Mouse (Mus musculus): ENCODE measurements around the gene Mef2b.
A peak's percentile ranks its signal among the peaks of the same experiment; 100 is the strongest.

The Mef2b gene

DNA sequence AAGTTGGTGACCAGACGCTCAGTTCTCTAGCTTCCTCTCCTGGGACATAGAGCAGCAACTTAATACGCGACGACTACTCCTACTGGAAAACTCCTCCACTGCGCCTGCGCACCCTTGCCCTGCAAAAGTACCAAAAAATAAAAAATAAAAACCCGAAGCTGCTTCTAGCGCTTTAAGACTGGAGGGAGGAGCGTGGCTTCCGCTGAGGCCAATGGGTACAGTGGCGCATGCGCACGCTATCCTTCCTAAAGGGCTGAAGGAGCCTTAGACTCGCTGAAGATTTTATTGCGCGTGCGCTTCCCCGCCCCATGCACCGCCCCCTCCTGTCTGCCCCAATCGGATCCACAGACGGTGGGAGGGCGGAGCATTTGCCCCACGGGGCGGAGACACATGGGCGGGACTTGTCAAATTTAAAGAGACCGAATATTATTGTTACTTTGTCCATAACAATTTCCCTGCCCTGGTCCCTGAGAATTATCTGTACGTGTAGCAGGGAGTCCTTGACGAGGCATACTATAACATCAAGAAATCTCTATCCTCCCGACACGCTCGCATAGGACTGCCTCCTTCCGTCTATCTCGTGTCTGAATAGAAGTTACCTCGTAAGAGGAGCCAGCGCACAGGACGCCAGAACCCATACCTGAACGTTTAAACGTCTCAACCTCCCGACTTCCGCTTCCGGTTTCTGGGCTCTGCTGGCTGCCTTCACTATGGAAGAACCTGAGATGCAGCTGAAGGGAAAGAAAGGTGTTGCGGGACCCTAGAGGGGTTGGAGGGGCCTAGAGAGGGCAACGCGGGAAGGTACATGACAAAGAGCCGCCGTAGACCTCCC lies at the start of gene Mef2b, which contains the start of the genes Rfxank and Borcs8:
TSS of gene Mef2b (plus strand) at position 686 of the 832 bp plus-strand sequence.
TSS of gene Rfxank (minus strand) at position 129 of the 832 bp plus-strand sequence.
TSS of gene Borcs8 (plus strand) at position 474 of the 832 bp plus-strand sequence.
- DNase-seq = peak; percentile 100

DNA sequence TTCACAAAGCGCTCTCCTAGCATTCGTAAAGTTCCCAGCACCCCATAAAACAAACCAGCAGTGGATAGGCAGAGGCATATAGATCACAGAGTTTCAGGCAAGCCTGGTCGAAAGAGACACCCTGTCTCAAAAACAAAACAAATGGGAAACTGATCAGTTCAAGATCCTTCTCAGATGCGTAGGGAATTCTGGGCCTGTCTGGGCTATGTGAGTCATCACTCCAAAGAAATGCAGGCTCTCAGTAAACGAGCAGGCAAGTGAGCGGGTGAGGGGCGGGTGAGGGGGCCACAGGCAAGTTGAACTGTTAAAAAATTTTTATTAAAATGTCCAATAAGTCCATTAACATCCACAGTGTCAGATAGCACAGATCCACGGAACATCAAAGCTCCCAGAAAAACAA lies 46.7 kb upstream of the Mef2b start:
- no peak for DNase-seq

DNA sequence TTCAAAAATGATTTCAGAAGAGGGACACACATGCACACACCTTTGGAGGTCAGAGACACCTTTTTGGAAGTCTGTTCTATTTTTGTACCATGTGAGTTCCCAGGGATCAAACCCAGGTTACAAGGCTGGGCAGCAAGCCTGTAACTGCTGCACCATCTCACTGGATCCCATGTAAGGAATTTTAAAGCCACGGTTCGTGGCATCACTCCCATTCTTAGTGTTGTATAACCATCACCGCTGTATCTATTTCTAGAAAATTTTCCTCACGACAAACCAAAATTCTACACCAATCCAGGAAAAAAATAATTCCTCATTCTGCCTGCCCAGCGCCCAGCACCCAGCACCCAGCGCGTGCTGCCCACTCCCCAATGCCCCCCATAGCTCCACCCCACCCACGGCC lies 40.2 kb upstream of the Mef2b start:
- DNase-seq = no peak

DNA sequence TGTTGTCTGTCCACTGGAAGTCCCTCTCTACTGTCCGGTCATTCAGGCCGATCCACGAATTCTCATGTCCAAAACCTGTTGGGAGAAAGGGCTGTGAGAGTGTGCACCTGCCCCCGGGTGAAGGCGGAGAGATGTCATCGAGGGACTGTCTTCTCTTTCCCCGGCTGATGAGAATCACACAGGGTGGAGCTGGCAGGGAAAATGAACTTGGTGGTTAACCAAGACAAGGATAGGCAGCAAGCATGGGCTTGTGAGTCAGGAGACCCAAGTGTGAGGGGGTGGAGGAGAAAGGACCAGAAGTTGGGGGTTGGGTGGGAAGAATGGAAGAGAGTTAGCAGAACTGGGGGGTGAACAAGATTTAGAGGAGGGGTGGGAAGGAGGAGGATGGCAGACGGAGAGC lies 39.3 kb upstream of the Mef2b start:
- DNase-seq = no peak

DNA sequence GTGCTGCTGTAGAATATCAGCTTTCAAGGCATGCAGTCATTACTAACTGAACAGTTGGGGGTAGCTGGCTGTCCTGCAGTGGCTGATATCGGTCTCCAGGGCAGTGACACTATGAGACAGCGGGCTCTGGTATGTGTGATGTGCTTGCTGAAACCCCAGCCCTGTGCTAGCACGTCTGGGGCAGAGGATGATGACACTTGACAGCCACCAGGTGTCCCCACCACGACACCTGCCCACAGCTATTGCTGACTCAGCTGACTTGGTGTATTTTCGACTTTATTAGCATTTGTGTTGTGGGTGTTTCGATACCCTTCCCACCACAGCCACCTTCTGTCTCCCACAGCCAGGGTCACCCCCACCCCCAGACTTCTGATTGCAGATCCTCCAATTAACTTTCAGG lies 35.0 kb upstream of the Mef2b start:
- no peak for DNase-seq

DNA sequence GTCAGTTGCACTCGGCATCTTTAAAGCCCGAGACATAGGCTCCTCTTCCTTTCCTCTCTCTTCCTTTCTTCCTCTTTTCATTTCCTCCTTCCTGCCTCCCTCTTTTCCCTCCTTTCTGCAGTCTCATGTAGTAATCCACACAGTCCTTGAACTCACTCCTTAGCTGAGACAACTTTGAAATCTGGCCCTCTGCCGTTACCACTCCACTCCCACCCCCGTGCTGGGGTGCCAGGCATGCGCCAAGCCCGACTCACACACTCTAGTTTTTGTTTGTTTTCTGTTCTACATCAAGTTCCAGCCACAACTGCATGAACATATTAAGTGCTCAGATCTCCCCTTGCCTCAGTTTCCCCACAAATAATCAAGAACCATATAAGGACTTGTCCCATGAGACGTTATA lies 34.6 kb upstream of the Mef2b start:
- no peak for DNase-seq

DNA sequence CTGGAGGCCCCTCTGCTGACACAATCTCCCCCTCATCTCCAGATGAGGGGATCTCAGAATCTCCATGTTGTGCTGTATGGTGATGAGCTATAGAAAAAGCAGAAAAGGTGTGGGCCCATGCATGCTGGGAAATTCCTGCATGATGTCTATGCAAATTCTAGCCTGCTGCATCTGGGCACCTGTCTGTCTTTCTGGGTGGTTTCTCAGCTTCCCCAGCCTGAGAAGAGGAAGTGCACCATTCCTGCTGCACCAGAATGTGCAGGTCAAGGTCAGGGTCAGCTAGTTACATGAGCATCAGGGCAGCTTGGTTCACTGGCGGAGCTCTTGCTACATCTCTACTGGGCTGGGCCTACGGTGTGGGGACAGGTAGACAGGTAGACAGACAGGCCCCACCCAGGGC lies 29.1 kb upstream of the Mef2b start:
- DNase-seq = no peak

DNA sequence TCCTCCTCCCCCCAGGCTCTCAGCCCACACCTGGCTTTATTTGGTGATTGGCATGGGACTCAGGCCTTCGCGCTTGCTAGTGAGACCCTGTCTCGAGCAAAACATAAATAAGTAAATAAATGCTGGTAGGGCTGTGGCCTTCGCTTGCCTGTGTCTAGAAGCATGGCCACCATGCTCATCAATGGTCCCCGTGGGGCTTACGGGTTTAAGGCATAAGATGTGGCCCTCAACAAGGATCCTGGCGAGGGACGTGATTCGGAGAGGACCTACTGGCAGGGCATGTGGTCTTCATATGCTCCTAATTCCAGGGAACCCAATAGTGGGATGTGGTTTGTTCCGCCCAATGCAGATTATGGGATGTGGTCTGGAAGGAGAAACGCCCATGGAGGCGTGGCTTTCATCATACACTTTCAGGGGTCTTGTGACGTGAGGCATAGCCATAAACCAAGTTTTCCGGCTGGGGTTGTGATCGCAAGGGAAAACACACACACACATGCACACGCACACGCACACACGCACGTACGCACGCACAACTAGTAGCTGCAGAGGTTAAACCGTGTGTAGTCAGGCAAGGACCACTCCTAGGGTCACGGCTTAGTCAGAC lies 28.2 kb upstream of the Mef2b start:
- DNase-seq = no peak

DNA sequence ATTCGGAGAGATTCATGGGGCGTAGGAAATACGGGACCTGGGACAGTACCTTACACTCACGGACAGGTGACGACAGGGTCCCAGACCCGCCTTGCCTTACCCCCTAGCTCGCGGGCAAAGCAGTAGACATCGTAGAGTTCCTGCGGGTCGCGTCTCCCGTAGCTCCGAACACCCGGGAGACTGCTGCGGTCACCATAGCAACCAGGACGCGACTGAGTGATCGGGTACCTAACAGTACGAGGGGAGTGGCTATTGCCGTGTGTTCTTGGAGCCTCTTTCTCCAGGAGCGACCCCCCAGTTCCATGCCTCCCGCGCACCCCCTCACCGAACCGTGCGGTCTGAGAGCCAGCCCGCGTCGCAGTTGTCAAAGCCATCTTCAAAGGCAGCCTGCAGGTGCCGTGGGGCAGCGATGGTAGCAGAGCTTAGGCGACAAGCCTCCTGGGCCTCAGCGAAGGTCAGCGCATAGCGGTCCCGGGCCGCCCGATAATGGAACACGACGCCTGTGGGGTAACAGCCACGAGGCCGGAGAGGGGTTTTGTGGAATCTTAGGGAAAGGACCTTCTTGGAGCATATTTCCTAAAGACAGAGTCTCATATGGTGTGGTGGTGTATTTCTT lies 27.0 kb upstream of the Mef2b start:
- DNase-seq = no peak

DNA sequence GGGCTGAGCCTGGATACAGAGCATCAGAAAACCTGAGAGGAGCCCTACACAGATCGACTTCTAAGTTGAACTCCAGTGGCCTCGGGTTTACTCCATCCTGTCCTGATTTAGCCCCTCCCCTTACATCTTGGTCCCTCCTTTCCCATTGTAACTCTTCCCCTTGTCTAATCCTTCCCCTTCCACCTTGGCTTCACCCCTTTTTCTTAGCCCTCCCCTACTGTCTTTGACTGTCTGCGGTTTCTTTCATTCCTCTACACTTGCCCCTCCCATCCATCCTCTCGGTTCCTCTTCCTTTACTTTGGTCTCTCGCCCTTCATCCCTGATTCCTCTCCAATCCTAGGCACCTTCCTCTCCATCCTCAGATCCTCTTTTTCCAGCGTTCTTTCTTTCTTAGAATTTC lies 25.0 kb upstream of the Mef2b start:
- no peak for DNase-seq

DNA sequence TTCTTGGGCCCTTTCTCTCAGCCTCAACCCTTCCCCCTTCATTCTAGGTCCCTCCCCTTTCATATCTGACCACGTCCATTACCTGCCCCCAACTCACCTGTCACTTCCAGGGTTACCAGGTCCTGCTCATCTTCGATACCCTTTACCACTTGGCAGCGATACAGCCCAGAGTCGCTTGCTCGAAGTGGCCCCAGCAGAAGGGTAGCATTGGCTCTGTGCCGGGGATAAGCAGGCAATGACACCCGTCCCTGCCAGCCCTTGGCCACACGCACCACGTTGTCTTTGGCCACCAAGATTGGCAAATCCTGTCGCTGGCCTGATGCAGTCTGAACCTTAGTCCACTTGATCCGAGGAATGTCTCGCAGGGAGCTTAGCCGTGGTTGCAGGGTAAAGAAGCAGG lies 24.6 kb upstream of the Mef2b start:
- DNase-seq = no peak

DNA sequence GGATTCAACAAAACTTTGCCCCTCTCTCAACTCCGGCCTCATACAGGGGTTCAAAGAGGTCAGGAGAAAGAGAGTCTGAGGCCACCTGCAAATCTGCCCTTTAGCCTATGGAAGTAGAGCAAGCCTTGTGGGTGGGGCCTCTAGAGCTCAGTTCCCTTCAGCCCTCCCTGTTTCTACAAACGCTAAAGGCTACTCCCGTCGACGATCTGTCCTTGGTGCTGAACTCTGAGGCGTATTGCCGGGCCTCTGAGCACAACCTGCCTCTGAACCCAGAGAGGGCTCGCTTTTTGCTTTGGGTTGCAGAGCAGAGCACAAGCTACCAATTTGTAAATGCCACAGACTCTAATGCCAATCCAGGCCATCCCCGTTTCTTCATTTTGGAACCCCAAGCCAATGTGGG lies 21.9 kb upstream of the Mef2b start:
- DNase-seq = no peak

DNA sequence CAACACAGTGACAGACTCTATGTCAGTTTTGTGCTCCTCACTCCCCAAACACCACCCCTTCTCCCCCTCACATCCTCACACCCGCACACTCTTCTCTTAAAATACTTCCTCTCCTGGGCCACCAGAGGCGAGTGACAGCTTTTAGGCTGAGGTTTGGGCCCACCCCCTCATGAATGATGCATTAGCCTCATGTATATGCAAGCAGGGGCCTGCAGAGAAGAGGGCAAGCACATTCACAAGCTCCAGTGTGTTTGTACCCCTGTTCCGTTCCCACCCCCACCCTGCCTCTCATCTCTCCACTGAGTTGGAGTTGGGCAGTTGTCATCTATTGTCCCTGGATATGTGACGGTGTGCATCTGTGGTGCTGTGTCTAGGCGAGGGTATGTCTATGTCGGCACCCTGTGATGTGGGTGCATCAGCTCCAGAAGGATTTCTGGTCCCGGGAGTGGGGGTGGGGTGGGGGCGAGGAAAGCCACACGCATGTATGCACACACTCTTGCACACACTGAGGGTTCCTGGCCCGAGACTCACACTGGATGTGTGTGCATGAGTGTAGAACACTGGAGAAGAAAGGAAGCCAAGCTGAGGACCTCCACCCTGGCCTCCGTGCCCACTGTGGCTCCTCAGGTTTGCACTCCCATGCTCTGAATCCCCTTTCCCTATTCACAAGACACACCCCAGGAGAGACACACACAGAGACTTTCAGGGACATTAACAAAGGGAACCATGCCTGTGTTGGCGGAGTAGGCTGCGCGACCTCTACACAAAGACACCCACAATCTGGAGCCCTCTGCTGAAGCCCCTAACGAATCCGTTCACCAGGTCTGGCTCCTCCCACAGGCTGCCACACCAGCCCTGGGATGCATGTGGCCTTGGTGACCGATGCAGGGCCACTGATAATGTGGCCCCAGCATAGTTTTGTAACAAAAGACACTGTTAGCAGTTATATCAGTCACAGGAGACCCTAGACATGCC lies 20.5 kb upstream of the Mef2b start:
- no peak for DNase-seq

DNA sequence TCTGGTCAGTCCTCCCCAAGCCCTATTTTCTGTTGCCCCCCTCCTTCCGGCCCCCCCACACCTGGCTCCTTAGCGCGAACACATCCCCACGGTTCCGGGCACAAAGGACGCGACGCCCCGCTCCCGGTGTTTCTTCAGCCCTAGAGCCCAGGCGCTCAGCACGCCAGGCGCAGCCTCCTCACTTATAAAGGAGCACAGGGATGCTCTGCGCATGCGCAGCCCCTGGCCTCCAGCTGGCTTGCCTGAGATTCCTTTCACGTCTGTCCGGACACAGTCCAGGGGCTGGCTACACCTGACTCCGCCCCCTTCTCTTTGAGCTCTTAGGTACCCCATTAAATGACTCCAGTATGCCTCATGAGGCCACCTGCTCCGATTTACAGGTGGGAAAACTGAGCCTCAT lies 18.8 kb upstream of the Mef2b start, which contains the start of gene Ncan:
TSS of gene Ncan (minus strand) at position 207 of the 400 bp plus-strand sequence.
- DNase-seq = peak; percentile 83

DNA sequence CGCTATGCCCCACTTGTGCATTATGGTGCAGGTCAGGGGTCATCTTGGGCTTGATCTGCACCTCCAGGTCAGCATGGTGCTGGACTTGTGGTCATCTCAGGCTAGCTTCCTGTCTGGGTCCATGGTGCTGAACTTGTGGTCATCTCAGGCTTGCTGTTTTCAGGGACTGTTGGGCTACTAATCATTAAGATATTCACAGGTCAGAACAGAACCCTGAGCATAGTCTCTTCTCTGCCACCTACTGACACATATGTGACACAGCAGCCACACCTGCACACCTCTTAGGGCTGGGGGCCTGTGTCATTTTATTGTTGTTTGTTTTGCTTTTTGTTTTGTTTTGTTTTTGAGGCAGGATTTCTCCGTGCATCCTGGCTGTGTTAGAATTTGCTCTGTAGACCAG lies 16.6 kb upstream of the Mef2b start:
- no peak for DNase-seq

DNA sequence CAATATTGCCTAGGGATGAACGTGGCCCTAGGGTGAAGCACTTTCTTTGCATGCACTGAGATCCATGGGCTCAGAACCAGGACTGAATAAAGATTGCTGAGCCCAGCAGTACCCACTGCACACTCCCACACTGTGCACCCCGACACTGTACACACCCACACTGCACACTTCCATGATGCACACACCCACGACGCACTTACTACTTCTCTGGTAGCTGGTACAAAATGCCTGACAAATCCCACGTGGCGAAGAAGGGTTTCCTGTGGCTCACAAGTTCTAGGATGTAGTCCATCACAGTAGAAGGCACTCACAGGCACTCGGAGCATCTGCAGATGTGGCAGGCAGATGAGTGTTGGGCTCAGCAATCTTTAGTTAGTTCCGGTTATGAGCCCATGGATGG lies 14.5 kb upstream of the Mef2b start:
- no peak for DNase-seq

DNA sequence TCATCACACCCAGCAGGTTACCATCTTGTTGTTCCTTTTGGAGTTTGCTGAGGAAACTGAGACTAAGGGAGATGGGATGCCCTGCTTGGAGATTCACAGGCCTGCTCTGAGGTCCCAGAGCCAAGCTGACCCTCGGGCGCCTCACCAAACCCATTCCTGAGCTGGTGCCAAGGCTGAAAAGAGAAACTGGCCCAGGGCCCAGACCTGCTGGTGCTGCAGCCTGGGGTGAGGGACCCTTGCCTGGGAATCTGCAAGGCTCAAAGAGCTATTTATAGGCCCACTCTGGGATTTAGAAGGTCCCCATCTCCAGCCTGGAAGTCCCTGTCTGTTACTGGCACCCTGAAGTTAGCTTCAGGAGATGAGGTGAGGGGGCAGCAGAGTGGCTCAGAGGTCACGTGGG lies 11.1 kb upstream of the Mef2b start:
- DNase-seq = no peak

DNA sequence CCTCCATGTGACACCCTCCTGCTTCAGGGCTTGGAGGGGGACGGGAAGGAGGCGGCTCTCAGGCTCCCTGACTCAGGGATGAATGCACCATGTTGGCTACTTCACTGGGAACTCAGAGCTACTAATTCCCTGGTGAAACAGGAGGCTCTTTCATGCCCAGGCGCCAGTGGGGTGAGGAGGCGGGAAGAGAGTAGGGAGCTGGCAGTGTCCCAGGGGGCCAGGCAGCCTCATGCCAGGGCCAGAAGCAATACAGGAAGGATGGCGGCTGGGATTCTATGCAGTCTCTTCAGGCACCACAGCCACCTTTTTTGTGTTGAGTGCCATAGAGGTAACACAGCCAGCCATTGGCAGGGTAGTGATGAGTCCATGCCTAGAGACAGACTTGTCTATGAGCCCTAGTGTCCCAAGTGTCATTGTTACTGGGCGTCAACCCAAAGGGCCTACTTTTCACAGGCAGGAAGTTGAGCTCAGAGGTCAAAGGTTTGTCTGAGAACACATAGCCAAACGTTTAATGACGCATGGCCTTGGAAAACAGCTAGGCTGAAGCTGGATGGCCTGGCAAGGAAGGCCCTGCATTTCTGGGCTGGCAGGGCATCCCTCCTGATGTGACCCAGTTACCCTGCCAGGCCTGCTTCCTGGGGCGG lies 10.1 kb upstream of the Mef2b start:
- DNase-seq = peak; percentile 47

DNA sequence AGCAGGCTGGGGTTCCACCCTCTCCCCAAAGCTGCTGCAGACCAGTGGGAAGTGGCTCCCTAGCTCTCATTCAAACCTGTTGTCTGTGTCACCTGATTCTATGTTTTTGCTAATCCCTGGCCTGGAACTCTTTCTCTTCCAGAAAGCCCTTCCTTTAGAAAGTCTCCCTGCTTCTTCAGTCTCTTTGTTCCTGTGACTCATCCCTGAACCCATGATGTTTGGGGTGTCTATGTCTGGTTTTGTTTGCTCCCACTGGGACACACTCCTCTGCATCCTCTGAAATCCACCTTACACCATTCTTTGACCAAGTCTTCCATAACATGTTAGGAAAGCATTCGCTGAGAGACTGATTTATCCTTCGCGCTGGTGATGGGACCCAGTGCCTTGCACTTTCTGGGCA lies 9.4 kb upstream of the Mef2b start:
- DNase-seq = no peak

DNA sequence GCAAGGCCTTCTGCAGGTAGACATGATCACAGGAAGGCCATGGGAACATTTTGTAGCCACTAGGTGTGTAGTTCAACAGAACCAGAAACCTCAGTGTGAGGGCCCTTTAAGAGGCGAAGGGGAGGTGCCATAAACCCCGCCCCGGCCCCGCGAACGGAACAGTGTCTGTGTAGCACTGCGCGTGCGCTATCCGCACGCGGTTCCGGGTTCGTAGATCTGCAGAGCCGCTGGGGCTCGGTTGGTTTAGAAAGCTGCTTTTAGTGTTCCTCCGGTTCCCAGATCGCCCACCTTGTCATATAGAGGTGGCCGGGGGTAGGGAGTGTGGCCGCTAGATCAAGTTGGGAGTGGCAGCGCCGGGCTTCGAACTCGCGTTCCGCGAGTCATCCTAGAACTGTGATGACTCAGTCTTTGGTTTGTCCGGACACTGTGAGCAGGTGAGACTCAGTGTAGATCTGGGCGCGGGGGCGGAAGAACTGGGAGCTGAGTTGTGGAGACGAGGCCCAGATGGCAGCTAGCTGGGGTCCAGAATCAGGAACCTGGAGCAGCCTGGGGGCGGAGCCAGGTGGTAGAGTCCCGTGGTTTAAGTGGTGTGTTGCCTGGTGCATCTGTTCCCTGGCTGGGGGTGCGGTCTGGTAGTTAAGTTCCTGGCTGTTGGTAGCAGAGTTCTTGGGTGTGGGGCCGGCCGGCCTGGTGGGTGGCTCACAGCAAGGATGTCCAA lies 8.2 kb upstream of the Mef2b start, which contains the start of gene Nr2c2ap:
TSS of gene Nr2c2ap (plus strand) at position 168 of the 718 bp plus-strand sequence.
- peak; percentile 77 for DNase-seq

DNA sequence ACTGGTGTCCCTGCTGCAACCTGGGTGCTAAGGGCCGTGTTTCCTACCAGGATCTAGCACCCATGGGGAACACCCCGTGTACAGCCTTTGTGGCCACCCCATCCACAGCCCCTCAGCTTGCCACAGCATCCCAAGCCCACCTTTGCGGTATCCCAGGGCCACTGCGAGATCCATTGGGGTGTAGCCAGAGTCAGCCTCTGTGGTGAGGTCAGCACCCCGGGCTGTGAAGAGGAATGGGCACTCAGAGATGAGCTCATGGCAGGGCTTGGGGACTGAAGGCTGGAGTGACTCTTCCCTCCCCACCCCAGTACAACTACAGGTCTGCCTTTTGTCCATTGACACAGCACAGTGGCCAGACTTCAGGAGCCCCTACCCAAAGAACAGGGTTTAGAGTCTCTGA lies 5.4 kb upstream of the Mef2b start:
- DNase-seq = no peak

Data from cerebellum, adult 11 months (tissue).